Mouse (Mus musculus): ENCODE data around the gene Oas1f. TPM values are rescaled to one million over a fixed set of nuclear protein-coding genes. Genes with fewer than 3 reads are reported as not detected.
"Not testable (repeated sequence)": the region's sequence is repeated elsewhere in the genome, so short reads cannot be mapped to it uniquely, and the experiment has no call there.

Oas1f gene
- total RNA-seq, 1 experiment = 0.45 TPM

DNA sequence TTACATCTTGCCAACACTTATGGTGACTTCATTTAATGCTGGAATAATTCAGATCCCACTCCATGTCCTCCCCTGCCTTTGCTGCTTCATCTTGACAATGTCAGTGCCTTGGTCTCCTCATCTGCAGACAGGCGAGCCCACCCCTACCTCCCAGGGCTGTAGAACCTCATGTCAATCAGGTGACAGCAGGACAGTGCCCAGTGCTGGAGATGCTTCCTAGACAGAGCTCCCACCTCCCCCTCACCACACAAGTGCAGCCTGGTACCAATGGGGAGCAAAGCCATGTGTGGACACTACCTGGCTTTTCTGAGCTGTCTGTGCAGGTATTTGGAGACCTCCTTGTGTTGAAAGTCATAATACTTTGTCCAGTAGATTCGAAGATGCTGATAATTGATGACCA, 31.6 kb downstream of the Oas1f start:
- H3K27ac ChIP-seq (ENCODE audit: insufficient read depth, low read depth, low read length, poor library complexity, severe bottlenecking); H3K9me3 ChIP-seq (ENCODE audit: control insufficient read depth, insufficient read depth, low read depth, low read length); H3K36me3 ChIP-seq (ENCODE audit: control insufficient read depth, insufficient read depth, low read length, poor library complexity, severe bottlenecking); H3K9ac ChIP-seq (ENCODE audit: insufficient read depth, low read depth, low read length, poor library complexity, severe bottlenecking); DNase-seq (ENCODE audit: low read depth, low spot score); H3K4me1 ChIP-seq (ENCODE audit: control insufficient read depth in 2 of 2, insufficient read depth in 2 of 2, low read length in 2 of 2, poor library complexity in 1 of 2); in situ Hi-C loops (cut with MboI; ENCODE audit: low sequenced_read_pairs in 2 of 2, unreplicated experiment in 2 of 2); H3K4me3 ChIP-seq (ENCODE audit: insufficient read depth in 1 of 2, low read depth in 1 of 2, low read length in 2 of 2, poor library complexity in 1 of 2, severe bottlenecking in 1 of 2): not testable (repeated sequence)

GRCm38 (mm10) chr5:120881681-120882080, 34.5 kb downstream of the Oas1f start:
- H3K4me1 ChIP-seq (ENCODE audit: control insufficient read depth in 2 of 2, insufficient read depth in 2 of 2, low read length in 2 of 2, poor library complexity in 1 of 2); in situ Hi-C loops (cut with MboI; ENCODE audit: low sequenced_read_pairs in 2 of 2, unreplicated experiment in 2 of 2); H3K9me3 ChIP-seq (ENCODE audit: control insufficient read depth, insufficient read depth, low read depth, low read length); DNase-seq (ENCODE audit: low read depth, low spot score); H3K36me3 ChIP-seq (ENCODE audit: control insufficient read depth, insufficient read depth, low read length, poor library complexity, severe bottlenecking); H3K27ac ChIP-seq (ENCODE audit: insufficient read depth, low read depth, low read length, poor library complexity, severe bottlenecking); H3K9ac ChIP-seq (ENCODE audit: insufficient read depth, low read depth, low read length, poor library complexity, severe bottlenecking); H3K4me3 ChIP-seq (ENCODE audit: insufficient read depth in 1 of 2, low read depth in 1 of 2, low read length in 2 of 2, poor library complexity in 1 of 2, severe bottlenecking in 1 of 2): not testable (repeated sequence)

DNA sequence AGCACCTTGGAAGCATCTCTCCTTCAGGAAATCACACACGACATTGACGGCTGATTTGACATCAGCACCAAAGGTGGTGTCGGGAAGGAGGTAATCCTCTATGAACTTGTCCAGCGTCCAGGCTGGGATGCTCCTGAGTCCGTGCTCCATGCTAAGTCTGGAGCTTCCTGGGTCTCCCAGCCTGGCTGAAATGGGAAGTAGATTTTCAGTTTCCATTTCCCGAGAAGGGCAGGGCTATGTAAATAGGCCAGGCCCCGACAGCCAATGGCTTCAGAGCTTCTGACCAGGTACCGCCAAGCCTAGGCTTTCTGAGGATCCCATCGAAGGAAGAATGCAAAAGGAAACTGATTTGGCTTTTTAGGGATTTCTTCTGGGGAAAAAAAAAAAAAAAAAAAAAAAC, 40.2 kb downstream of the Oas1f start, which contains the start of gene Oas1g:
TSS of gene Oas1g (minus strand) at position 201 of the 400 bp plus-strand sequence.
- H3K4me1 ChIP-seq (ENCODE audit: control insufficient read depth in 2 of 2, insufficient read depth in 2 of 2, low read length in 2 of 2, poor library complexity in 1 of 2); DNase-seq (ENCODE audit: low read depth, low spot score); in situ Hi-C loops (cut with MboI; ENCODE audit: low sequenced_read_pairs in 2 of 2, unreplicated experiment in 2 of 2); H3K36me3 ChIP-seq (ENCODE audit: control insufficient read depth, insufficient read depth, low read length, poor library complexity, severe bottlenecking); H3K9me3 ChIP-seq (ENCODE audit: control insufficient read depth, insufficient read depth, low read depth, low read length): not testable (repeated sequence)
- Histone ChIP-seq H3K27ac (ENCODE audit: insufficient read depth, low read depth, low read length, poor library complexity, severe bottlenecking) (peak within 1 kb of the TSS; percentile 71), H3K9ac (ENCODE audit: insufficient read depth, low read depth, low read length, poor library complexity, severe bottlenecking) (peak within 1 kb of the TSS; percentile 30), H3K4me3 (ENCODE audit: insufficient read depth in 1 of 2, low read depth in 1 of 2, low read length in 2 of 2, poor library complexity in 1 of 2, severe bottlenecking in 1 of 2) (peak within 1 kb of the TSS in 1 of 2 experiments; percentile 44; a peak in 2 of 4 replicates)

GRCm38 (mm10) chr5:120887831-120888230, 40.7 kb downstream of the Oas1f start:
- peak overlapping the region; percentile 27 for H3K9ac ChIP-seq (ENCODE audit: insufficient read depth, low read depth, low read length, poor library complexity, severe bottlenecking)
- in situ Hi-C loops (cut with MboI; ENCODE audit: low sequenced_read_pairs in 2 of 2, unreplicated experiment in 2 of 2) = no loop called here
- peak overlapping the region; percentile 71 for H3K27ac ChIP-seq (ENCODE audit: insufficient read depth, low read depth, low read length, poor library complexity, severe bottlenecking)
- H3K4me3 ChIP-seq (ENCODE audit: insufficient read depth in 1 of 2, low read depth in 1 of 2, low read length in 2 of 2, poor library complexity in 1 of 2, severe bottlenecking in 1 of 2) = peak overlapping the region in 1 of 2 experiments; percentile 44; a peak in 2 of 4 replicates
- no peaks in the 10 kb centered on the region for H3K9me3 ChIP-seq (ENCODE audit: control insufficient read depth, insufficient read depth, low read depth, low read length)
- peaks cover 3% of the 10 kb centered on the region; the same call in 1 of the 2 replicates for H3K36me3 ChIP-seq (ENCODE audit: control insufficient read depth, insufficient read depth, low read length, poor library complexity, severe bottlenecking)
- peaks cover 2 to 7% of the 10 kb centered on the region in 2 experiments; a peak in 2 of 4 replicates for H3K4me1 ChIP-seq (ENCODE audit: control insufficient read depth in 2 of 2, insufficient read depth in 2 of 2, low read length in 2 of 2, poor library complexity in 1 of 2)
- DNase-seq (ENCODE audit: low read depth, low spot score) = no peak
- TF ChIP-seq HCFC1 (IDR thresholded peaks at IDR 0.05; ENCODE audit: borderline replicate concordance, insufficient read depth, low read length) (no peak), ZNF384 (IDR thresholded peaks at IDR 0.05; ENCODE audit: low read depth, low read length) (peak; percentile 61; the same call in 1 of the 2 replicates)

DNA sequence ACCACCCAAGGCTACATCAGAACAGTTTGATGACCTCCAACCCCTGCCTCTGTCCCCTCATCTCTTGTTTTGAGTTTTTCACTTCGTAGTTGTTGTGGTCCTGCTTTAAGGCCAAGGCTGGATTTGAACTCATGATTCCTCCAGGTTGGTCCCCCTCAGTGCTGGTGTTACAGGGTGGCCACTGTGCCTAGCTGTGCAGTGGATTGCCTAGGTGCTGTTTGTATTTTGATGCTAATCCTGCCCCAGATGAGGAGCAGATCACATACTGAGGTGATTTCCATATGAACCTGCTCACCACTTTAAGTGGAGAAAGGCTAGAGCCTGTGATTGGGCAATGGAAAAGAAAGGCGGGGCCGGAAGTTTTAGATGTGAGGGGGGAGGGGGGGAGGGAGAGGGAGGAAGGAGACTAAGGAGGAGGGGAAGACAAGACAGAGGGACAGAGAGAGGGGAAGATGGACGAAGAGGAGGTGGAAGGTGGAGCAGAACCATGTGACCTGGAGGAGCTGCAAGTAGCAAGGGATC, 41.2 kb downstream of the Oas1f start:
- Histone ChIP-seq H3K9ac (ENCODE audit: insufficient read depth, low read depth, low read length, poor library complexity, severe bottlenecking) (peak overlapping the region; percentile 59), H3K27ac (ENCODE audit: insufficient read depth, low read depth, low read length, poor library complexity, severe bottlenecking) (peak overlapping the region; percentile 71), H3K4me3 (ENCODE audit: insufficient read depth in 1 of 2, low read depth in 1 of 2, low read length in 2 of 2, poor library complexity in 1 of 2, severe bottlenecking in 1 of 2) (peak overlapping the region; percentile 71 to 73)
- in situ Hi-C loops (cut with MboI; ENCODE audit: low sequenced_read_pairs in 2 of 2, unreplicated experiment in 2 of 2); H3K9me3 ChIP-seq (ENCODE audit: control insufficient read depth, insufficient read depth, low read depth, low read length); H3K36me3 ChIP-seq (ENCODE audit: control insufficient read depth, insufficient read depth, low read length, poor library complexity, severe bottlenecking); H3K4me1 ChIP-seq (ENCODE audit: control insufficient read depth in 2 of 2, insufficient read depth in 2 of 2, low read length in 2 of 2, poor library complexity in 1 of 2); DNase-seq (ENCODE audit: low read depth, low spot score): not testable (repeated sequence)

DNA sequence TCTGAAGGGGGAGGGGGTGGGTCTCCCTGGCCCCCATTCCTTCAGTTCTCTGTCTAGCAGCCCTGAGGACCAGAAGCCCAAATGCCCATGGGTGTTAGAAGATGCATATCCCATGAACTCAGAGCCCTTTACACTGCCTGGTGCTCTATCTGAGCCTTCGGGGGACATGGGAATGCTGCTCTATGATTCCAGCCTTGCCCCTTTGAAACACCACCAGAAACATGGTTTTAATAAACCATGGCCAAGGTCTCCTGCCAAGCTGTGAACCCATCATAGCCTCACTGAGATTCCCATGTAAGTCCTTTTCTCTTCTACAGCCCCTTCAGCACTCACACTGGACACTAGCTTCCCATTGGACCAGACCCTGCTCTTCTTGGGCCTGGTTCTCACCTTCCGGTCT, 42.9 kb downstream of the Oas1f start:
- TF ChIP-seq MAFK (IDR thresholded peaks at IDR 0.05; ENCODE audit: insufficient read depth, low read depth, low read length) = no peak
- TF ChIP-seq CHD2 (IDR thresholded peaks at IDR 0.05; ENCODE audit: low read depth, low read length) = no peak
- no peak for TF ChIP-seq ZC3H11A (IDR thresholded peaks at IDR 0.05; ENCODE audit: borderline replicate concordance, low read depth, low read length)
- no peak for TF ChIP-seq ZNF384 (IDR thresholded peaks at IDR 0.05; ENCODE audit: low read depth, low read length)
- no peak for TF ChIP-seq HCFC1 (IDR thresholded peaks at IDR 0.05; ENCODE audit: borderline replicate concordance, insufficient read depth, low read length)
- Histone ChIP-seq H3K9me3 (ENCODE audit: control insufficient read depth, insufficient read depth, low read depth, low read length) (no peaks in the 10 kb centered on the region), H3K4me1 (ENCODE audit: control insufficient read depth in 2 of 2, insufficient read depth in 2 of 2, low read length in 2 of 2, poor library complexity in 1 of 2) (peaks cover 2 to 7% of the 10 kb centered on the region in 2 experiments; a peak in 2 of 4 replicates), H3K27ac (ENCODE audit: insufficient read depth, low read depth, low read length, poor library complexity, severe bottlenecking) (no peak overlapping the region; the same call in 1 of the 2 replicates), H3K9ac (ENCODE audit: insufficient read depth, low read depth, low read length, poor library complexity, severe bottlenecking) (peak overlapping the region; percentile 5; the same call in 1 of the 2 replicates), H3K4me3 (ENCODE audit: insufficient read depth in 1 of 2, low read depth in 1 of 2, low read length in 2 of 2, poor library complexity in 1 of 2, severe bottlenecking in 1 of 2) (peak overlapping the region in 1 of 2 experiments; percentile 1; a peak in 1 of 4 replicates), H3K36me3 (ENCODE audit: control insufficient read depth, insufficient read depth, low read length, poor library complexity, severe bottlenecking) (peaks cover 3% of the 10 kb centered on the region; the same call in 1 of the 2 replicates)
- in situ Hi-C loops (cut with MboI; ENCODE audit: low sequenced_read_pairs in 2 of 2, unreplicated experiment in 2 of 2) = no loop called here
- DNase-seq (ENCODE audit: low read depth, low spot score) = no peak

Data from ES-E14 (cell line).